Mouse (Mus musculus) midbrain, embryonic 14.5 days (tissue): ENCODE results near the gene Isg15. TPM values are rescaled to one million over a fixed set of nuclear protein-coding genes. Genes with fewer than 3 reads are reported as not detected.

Experiments used
- ATAC-seq: fragments of 200-750 bp; cut with Nextera tagmentation; 2 replicates; pipeline ENCODE4 v1.8.0; 2017; ENCODE audit warnings: moderate number of reproducible peaks, moderate library complexity; ENCODE audit not compliant: low FRiP score, low TSS enrichment
- DNase-seq: peaks from one replicate; pipeline ENCODE4 v3.0.0-alpha.2; 2015
- H3K27ac ChIP-seq: fragments of 300-500 bp; sonication (generic); replicated peaks from 2 replicates; pipeline ENCODE4 v1.5.1; 2014; ENCODE audit warnings: mild to moderate bottlenecking, low read depth, low read length, moderate library complexity
- H3K27me3 ChIP-seq: fragments of 300-500 bp; sonication (generic); 2 replicates; pipeline ENCODE4 v1.6.1; 2014; ENCODE audit warnings: low read length, control low read depth, mixed read lengths; ENCODE audit not compliant: control insufficient read depth, insufficient read depth
- H3K36me3 ChIP-seq: fragments of 300-500 bp; sonication (generic); 2 replicates; pipeline ENCODE4 v1.6.1; 2014; ENCODE audit warnings: low read length, control low read depth; ENCODE audit not compliant: control insufficient read depth, insufficient read depth
- H3K4me1 ChIP-seq: fragments of 300-500 bp; sonication (generic); 2 replicates; pipeline ENCODE4 v1.6.1; 2014; ENCODE audit warnings: mild to moderate bottlenecking, antibody characterized with exemption, low read length, control low read depth; ENCODE audit not compliant: control insufficient read depth, insufficient read depth
- H3K4me2 ChIP-seq: fragments of 300-500 bp; sonication (generic); 2 replicates; pipeline ENCODE4 v1.6.1; 2014; ENCODE audit warnings: mild to moderate bottlenecking, low read length, moderate library complexity
- H3K4me3 ChIP-seq: fragments of 300-500 bp; sonication (generic); replicated peaks from 2 replicates; pipeline ENCODE4 v1.5.1; 2014; ENCODE audit warnings: low read depth, low read length
- H3K9ac ChIP-seq: fragments of 300-500 bp; sonication (generic); replicated peaks from 2 replicates; pipeline ENCODE4 v1.6.1; 2014; ENCODE audit warnings: mild to moderate bottlenecking, low read length, moderate library complexity
- H3K9me3 ChIP-seq: fragments of 300-500 bp; sonication (generic); 2 replicates; pipeline ENCODE4 v1.6.1; 2016; ENCODE audit warnings: low read length, control low read depth, mixed read lengths; ENCODE audit not compliant: control insufficient read depth
- WGBS: fragments of 180-500 bp; shearing (Covaris S2); extraction: QIAGEN DNeasy Blood & Tissue Kit; methylation state at CpG from one replicate; pipeline ENCODE4 v1.1.7; 2014; 5-methylcytosine and 5-hydroxymethylcytosine counted together
- polyA plus RNA-seq: library from polyadenylated mRNA; unstranded; fragments of >200 nt; fragmentation: Nextera tagmentation; extraction: Ambion mirVana; gene quantifications from 2 replicates; pipeline ENCODE4 v1.2.1, GENCODE M21; 2014

The Isg15 gene
- 0.51 and 2.5 TPM in 2 replicates for polyA plus RNA-seq

GRCm38 (mm10) chr4:156200623-156201475 lies at the start of gene Isg15:
Gene Isg15 (minus strand): TSS chr4:156200818.
- Histone ChIP-seq H3K4me3 (no peak within 1 kb of the TSS), H3K9ac (no peak within 1 kb of the TSS), H3K36me3 (no peaks in the 10 kb centered on the region), H3K9me3 (no peaks in the 10 kb centered on the region), H3K27me3 (peaks cover 5% of the 10 kb centered on the region; the same call in 1 of the 2 replicates), H3K4me1 (peaks cover 17% of the 10 kb centered on the region), H3K27ac (no peak within 1 kb of the TSS), H3K4me2 (no peak within 1 kb of the TSS)
- DNase-seq: no peak
- ATAC-seq: no peak
- WGBS: 70% methylated on average over 10 of the region's 10 CpGs

DNA sequence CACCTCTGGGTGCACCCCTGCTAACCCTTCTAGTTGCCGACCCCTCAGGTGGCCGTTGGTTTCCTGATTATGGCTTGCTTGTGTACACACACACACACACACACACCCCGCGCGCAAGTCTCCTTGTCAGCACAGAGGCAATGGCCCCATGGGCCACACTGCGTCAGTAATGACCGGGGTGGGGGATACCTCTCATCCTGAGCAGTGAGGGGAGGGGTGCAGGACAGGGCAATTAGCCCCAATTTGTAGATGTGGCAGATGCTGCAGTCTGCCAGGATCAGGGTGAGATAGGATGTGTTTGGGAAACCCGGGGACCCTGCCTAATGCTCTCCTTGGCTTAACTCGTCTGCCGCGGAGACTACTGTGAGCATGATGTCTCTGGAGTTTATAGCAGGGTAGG lies 48.9 kb upstream of the Isg15 start:
- DNase-seq (peak; percentile 3), ATAC-seq (peak; percentile 13; the same call in 1 of the 2 replicates)
- Histone ChIP-seq H3K9ac (no peak overlapping the region), H3K9me3 (no peaks in the 10 kb centered on the region), H3K4me3 (no peak overlapping the region), H3K4me2 (no peak overlapping the region), H3K4me1 (peaks cover 31% of the 10 kb centered on the region), H3K27me3 (peaks cover under 1% of the 10 kb centered on the region; the same call in 1 of the 2 replicates), H3K27ac (peak overlapping the region; percentile 82), H3K36me3 (peaks cover 50% of the 10 kb centered on the region)
- 54% methylated on average over 11 of the region's 11 CpGs for WGBS

DNA sequence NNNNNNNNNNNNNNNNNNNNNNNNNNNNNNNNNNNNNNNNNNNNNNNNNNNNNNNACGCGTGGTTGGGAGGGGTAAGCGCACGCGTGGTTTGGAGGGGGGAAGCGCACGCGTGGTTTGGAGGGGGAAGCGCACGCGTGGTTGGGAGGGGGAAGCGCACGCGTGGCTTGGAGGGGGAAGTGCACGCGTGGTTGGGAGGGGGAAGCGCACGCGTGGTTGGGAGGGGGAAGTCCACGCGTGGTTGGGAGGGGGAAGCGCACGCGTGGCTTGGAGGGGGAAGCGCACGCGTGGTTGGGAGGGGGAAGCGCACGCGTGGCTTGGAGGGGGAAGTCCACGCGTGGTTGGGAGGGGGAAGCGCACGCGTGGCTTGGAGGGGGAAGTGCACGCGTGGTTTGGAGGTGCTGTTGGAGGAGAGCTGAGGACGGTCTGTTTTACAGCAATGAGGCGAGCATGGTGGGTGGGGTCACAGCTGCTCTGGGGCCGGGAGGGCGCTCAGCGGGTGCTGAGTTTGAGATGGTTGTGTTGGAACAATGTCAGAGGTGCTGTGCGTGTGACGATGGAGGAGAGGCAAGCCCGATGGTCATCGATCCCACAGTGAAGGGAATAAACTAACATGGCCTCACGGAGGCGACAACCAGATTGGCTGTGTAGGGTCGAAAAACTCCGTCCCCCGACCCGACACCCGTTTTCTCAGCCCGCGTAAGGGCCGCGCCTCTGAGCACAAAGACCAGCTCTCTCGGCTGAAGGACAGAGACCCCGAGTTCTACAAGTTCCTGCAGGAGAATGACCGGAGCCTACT lies 36.2 kb upstream of the Isg15 start:
- Histone ChIP-seq H3K27ac (peak overlapping the region; percentile 87; the same call in 1 of the 2 replicates), H3K4me1 (peaks cover 13% of the 10 kb centered on the region), H3K9me3 (no peaks in the 10 kb centered on the region), H3K4me2 (peak overlapping the region; percentile 89), H3K4me3 (peak overlapping the region; percentile 89), H3K36me3 (peaks cover 62% of the 10 kb centered on the region), H3K27me3 (no peaks in the 10 kb centered on the region), H3K9ac (peak overlapping the region; percentile 73; the same call in 1 of the 2 replicates)
- ATAC-seq: no peak
- 25% methylated on average over 55 of the region's 60 CpGs for WGBS
- peak; percentile 8 for DNase-seq

GRCm38 (mm10) chr4:156235808-156236533 lies 35.4 kb upstream of the Isg15 start, which contains the start of gene Noc2l:
Gene Noc2l (plus strand): TSS chr4:156236010.
- Histone ChIP-seq H3K4me2 (peak within 1 kb of the TSS; percentile 89), H3K27ac (peak within 1 kb of the TSS; percentile 89), H3K9me3 (no peaks in the 10 kb centered on the region), H3K9ac (peak within 1 kb of the TSS; percentile 73), H3K36me3 (peaks cover 62% of the 10 kb centered on the region), H3K4me1 (peaks cover 13% of the 10 kb centered on the region), H3K4me3 (peak within 1 kb of the TSS; percentile 89), H3K27me3 (no peaks in the 10 kb centered on the region)
- DNase-seq (peak; percentile 97), ATAC-seq (peak; percentile 89)
- WGBS: under 1% methylated on average over 90 of the region's 90 CpGs

DNA sequence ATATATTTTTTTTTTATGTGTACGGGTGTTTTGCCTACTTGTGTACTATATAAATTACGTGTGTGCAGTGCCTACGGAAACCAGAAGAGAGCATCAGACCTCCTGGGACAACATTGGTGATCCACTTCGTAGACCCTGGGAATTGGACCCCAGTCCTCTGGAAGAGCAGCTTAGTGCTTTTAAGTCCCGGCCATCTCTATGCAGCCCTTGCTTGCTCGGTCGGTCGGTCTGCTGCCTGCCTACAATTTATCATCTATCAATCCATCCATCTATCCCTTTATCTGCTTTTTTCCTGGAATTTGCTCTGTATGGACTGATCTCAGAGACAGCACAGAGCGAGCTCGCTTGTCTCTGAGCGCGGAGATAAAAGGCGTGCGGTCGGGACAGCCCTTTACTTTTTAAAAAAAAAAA lies 34.7 kb upstream of the Isg15 start:
- Histone ChIP-seq H3K27me3 (no peaks in the 10 kb centered on the region), H3K9me3 (no peaks in the 10 kb centered on the region), H3K4me2 (peak overlapping the region; percentile 89), H3K36me3 (peaks cover 62% of the 10 kb centered on the region), H3K4me1 (peaks cover 13% of the 10 kb centered on the region), H3K4me3 (peak overlapping the region; percentile 89), H3K9ac (peak overlapping the region; percentile 73), H3K27ac (peak overlapping the region; percentile 87)
- peak; percentile 28 for ATAC-seq
- peak; percentile 83 for DNase-seq
- WGBS: 1% methylated on average over 15 of the region's 15 CpGs

DNA sequence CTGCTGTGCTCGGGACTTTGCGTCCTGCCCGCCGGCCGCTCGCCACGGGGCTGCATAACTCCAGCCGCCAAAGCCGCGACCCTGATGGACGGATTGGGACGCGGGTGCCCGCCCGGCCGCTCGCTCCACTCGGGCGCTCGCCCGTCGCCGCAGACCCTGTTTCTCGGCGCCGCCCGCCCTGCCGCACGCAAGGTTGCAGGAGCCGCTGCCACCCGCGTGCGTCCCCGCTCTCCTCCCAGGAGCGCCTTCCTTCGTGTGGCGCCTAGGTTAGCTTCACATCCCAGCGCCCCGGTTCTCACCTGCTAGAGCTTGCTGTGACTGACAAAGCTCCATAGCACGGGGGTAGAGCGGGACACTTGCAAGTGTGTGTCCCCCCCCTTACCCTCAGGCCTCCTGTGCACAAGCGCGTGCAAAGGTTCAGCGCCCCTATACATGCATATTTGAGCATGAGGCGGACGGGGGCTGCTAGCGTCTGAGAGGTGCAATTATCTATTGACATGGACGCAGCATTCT lies 34.1 kb upstream of the Isg15 start, which contains the start of gene Plekhn1:
Gene Plekhn1, minus strand, starts transcription at position 157 of the 513 bp plus-strand sequence.
- peak within 1 kb of the TSS; percentile 89 for H3K27ac ChIP-seq
- ATAC-seq (peak; percentile 55), DNase-seq (peak; percentile 89)
- under 1% methylated on average over 40 of the region's 48 CpGs for WGBS
- H3K4me2 ChIP-seq: peak within 1 kb of the TSS; percentile 89
- no peaks in the 10 kb centered on the region for H3K27me3 ChIP-seq
- peak within 1 kb of the TSS; percentile 73 for H3K9ac ChIP-seq
- H3K4me1 ChIP-seq: peaks cover 13% of the 10 kb centered on the region
- H3K9me3 ChIP-seq: no peaks in the 10 kb centered on the region
- peaks cover 62% of the 10 kb centered on the region for H3K36me3 ChIP-seq
- peak within 1 kb of the TSS; percentile 89 for H3K4me3 ChIP-seq

- peak; percentile 43 for DNase-seq
Measured at GRCm38 (mm10) chr4:156234021-156234501, 33.4 kb upstream of the Isg15 start.

More at GRCm38 (mm10) chr4:156234021-156234501, 33.4 kb upstream of the Isg15 start:
- H3K9me3 ChIP-seq: no peaks in the 10 kb centered on the region
- H3K9ac ChIP-seq: peak overlapping the region; percentile 73
- ATAC-seq: no peak; the same call in 1 of the 2 replicates
- H3K27ac ChIP-seq: peak overlapping the region; percentile 89
- H3K27me3 ChIP-seq: no peaks in the 10 kb centered on the region
- 3% methylated on average over 17 of the region's 17 CpGs for WGBS
- H3K4me2 ChIP-seq: peak overlapping the region; percentile 89
- H3K36me3 ChIP-seq: peaks cover 62% of the 10 kb centered on the region
- peak overlapping the region; percentile 89 for H3K4me3 ChIP-seq
- H3K4me1 ChIP-seq: peaks cover 13% of the 10 kb centered on the region
